Mouse (Mus musculus) CH12F3 (cell line): ENCODE measurements around the gene Crb3.

Experiments
- in situ Hi-C: fragments of 300-500 bp; cut with MboI; formaldehyde crosslinking; loops from 2 replicates; pipeline ENCODE4 v1.14.3; 2020; ENCODE audit warnings: low sequenced_read_pairs

The Crb3 gene

GRCm38 (mm10) chr17:57105181-57106034 is 46.5 kb downstream of the Crb3 start, which contains the start of gene Tnfsf9:
Tnfsf9 (plus strand) TSS chr17:57105325.
- in situ Hi-C loops, result no loop called here

GRCm38 (mm10) chr17:57106035-57106368 is 47.1 kb downstream of the Crb3 start:
- in situ Hi-C loops, result no loop called here

GRCm38 (mm10) chr17:57107064-57107463 is 48.2 kb downstream of the Crb3 start:
- in situ Hi-C loops, result no loop called here

DNA sequence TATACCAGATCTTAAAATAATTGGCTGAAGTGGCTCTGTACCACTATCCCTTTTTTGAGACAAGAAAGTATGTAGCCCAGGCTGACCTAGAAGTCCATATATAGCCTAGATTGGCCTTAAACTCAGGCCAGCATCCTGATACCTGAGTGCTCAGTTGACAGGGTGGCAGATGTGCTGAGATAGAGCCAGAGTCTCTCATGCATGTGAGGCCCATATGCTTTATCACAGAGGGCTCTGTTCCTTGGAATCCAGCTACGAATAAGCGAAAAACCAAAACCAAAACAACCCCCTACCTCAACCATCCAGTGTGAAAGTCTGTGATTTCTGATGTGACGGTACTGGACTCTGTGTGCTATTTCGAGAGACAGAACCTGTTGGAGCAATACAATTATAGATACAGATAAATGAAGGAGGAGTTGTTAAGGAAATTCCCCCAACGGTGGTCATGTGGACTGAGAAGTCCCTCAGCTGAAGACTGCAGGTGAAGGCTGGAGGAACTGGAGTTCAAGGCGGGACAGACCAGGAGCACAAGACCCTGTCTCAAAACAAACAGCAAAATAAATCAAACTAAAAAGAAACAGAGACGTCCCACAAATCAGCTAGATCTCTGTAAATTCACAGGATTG is 49.2 kb downstream of the Crb3 start:
- in situ Hi-C loops, result no loop called here

DNA sequence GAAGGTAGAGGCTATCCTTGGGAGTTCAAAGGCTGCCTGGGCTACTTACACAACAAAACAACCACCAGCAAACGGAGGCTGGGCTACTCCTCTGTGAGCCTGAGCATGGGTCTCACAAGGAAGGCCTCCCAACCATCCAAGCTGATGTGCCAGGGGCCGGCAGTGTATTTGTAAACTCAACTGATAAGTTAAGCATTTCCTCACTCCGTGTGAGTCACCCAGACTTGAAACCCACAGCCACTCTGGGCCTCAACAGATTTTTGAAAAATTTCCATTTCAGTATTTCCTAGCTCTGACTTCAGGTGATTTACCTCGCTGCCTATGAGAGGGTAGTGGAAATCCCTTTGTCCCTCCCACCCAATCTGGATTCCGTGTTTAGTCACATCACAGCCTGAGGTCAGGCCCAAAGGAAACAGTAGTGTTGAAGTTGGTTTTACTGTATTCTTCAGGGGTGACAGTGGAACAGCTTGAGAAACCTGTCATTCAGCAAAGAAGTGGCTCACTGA is 49.8 kb downstream of the Crb3 start:
- in situ Hi-C loops, result no loop called here

- in situ Hi-C loops, result no loop called here
Observed at GRCm38 (mm10) chr17:57110005-57110404, 51.1 kb downstream of the Crb3 start.

DNA sequence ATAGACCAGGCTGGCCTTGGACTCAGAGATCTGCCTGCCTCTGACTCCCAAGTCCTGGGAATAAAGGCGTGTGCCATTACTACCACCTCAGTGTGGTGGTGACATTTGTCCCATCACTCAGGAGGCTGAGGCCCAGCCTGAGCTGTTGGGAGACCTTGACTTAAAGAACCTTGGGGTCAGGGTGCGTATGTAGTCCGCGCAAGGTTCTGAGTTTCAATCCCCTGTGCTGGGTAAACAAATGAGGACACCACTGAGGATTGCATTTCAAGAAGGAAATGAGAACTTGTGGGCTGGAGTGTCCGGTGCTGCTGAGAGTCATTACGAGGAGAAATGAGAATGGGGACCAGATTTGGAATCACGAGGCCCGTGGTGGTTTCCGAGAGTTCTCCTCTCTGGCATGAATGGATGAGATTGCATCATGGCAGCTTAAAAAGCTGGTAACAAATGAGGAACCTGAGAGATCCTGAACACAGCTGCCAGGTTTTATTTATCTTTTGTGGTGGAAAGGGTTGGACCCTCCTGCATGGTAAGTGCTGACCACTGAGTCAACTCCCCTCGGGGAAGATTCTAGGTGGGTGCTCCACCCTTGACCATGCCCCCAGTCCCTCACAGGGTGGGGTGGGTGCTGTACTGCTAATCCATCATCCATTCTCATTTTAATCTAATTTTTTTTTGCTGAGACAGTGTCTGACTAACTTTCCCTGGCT is 54.0 kb downstream of the Crb3 start:
- in situ Hi-C loops, result no loop called here
